ENCODE assay signal across 22 mouse cellular contexts in genomic region chr8:106051068-106051467, GRCm38 (mm10). TPM values are rescaled to one million over a fixed set of nuclear protein-coding genes. Genes with fewer than 3 reads are reported as not detected.
"Had no signal": no experiment of that assay in that cellular context is flagged by ENCODE, and none has a peak within 500 bp of the region (broad histone marks: within the 10 kb centered on the region; RNA-seq: fewer than 3 reads in every experiment).

No protein-coding gene starts in this region.

- H3K4me1 ChIP-seq: limb, embryonic 10.5 days; midbrain, embryonic 13.5 days; neural tube, embryonic 15.5 days had no signal

- H3K9ac ChIP-seq: liver, embryonic 14.5 days; midbrain, embryonic 13.5 days; neural tube, embryonic 15.5 days; stomach, embryonic 15.5 days had no signal

- H3K4me2 ChIP-seq: midbrain, embryonic 13.5 days; neural tube, embryonic 15.5 days; stomach, embryonic 15.5 days had no signal

- H3K4me3 ChIP-seq: limb, embryonic 10.5 days; midbrain, embryonic 13.5 days; neural tube, embryonic 15.5 days; stomach, embryonic 15.5 days had no signal

- H3K9me3 ChIP-seq: limb, embryonic 10.5 days; midbrain, embryonic 13.5 days; neural tube, embryonic 15.5 days; stomach, embryonic 15.5 days had no signal

- DNase-seq: kidney, adult 8-10 months; kidney, postnatal 36 days; lung, adult 2 months; lung, postnatal 36 days; right cerebral cortex, adult 18-20 months; right cerebral cortex, postnatal 25 days; thymus, adult 2 months had no signal

- H3K27ac ChIP-seq: kidney, postnatal 0 days; limb, embryonic 10.5 days; liver, embryonic 14.5 days; midbrain, embryonic 13.5 days; neural tube, embryonic 15.5 days; stomach, embryonic 15.5 days had no signal

- ATAC-seq: lung, postnatal 0 days; midbrain, embryonic 13.5 days had no signal

- H3K27me3 ChIP-seq: midbrain, embryonic 13.5 days; neural tube, embryonic 15.5 days; stomach, embryonic 15.5 days had no signal

RNA-seq across cellular contexts. Expression of gene Dpep2nb, which starts 45.3 kb away (rescaled TPM):
- total RNA-seq: layer of hippocampus, adult 18-20 months; layer of hippocampus, postnatal 14 days; left cerebral cortex, adult 18-20 months; left cerebral cortex, postnatal 10 days; megakaryocyte progenitor cell, adult 5-6 weeks; midbrain, postnatal 0 days had no signal
- polyA plus RNA-seq: kidney, postnatal 0 days; limb, embryonic 10.5 days; liver, embryonic 14.5 days; lung, adult 2 months; lung, postnatal 0 days; midbrain, embryonic 13.5 days; midbrain, postnatal 0 days; neural tube, embryonic 11.5 days; small intestine, adult 2 months; stomach, embryonic 15.5 days; thymus, adult 2 months had no signal
